Mouse (Mus musculus) embryonic facial prominence, embryonic 11.5 days (tissue): ENCODE data around the gene Tnrc18. TPM values are rescaled to one million over a fixed set of nuclear protein-coding genes. Genes with fewer than 3 reads are reported as not detected.

ENCODE experiments used
- ATAC-seq: fragments of 200-750 bp; cut with Nextera tagmentation; replicated peaks from 2 replicates; pipeline ENCODE4 v1.8.0; 2017; ENCODE audit warnings: low read depth; ENCODE audit not compliant: insufficient number of reproducible peaks, low FRiP score, low TSS enrichment
- DNase-seq: peaks from one replicate; pipeline ENCODE4 v3.0.0-alpha.2; 2015; ENCODE audit warnings: low spot score
- H3K27ac ChIP-seq: fragments of 300-500 bp; sonication (generic); replicated peaks from 2 replicates; pipeline ENCODE4 v1.5.1; 2014; ENCODE audit warnings: mild to moderate bottlenecking, low read depth, low read length, control low read depth
- H3K27me3 ChIP-seq: fragments of 300-500 bp; sonication (generic); 2 replicates; pipeline ENCODE4 v1.6.1; 2014; ENCODE audit warnings: mild to moderate bottlenecking, low read length, moderate library complexity, mixed read lengths; ENCODE audit not compliant: control insufficient read depth, insufficient read depth
- H3K36me3 ChIP-seq: fragments of 300-500 bp; sonication (generic); replicated peaks from 2 replicates; pipeline ENCODE4 v1.6.1; 2014; ENCODE audit warnings: low read depth, mild to moderate bottlenecking, low read length, moderate library complexity, mixed read lengths; ENCODE audit not compliant: control insufficient read depth, insufficient read depth
- H3K4me1 ChIP-seq: fragments of 300-500 bp; sonication (generic); 2 replicates; pipeline ENCODE4 v1.6.1; 2014; ENCODE audit warnings: low read length, mixed read lengths; ENCODE audit not compliant: control insufficient read depth, insufficient read depth
- H3K4me2 ChIP-seq: fragments of 300-500 bp; sonication (generic); 2 replicates; pipeline ENCODE4 v1.6.1; 2014; ENCODE audit warnings: low read depth, mild to moderate bottlenecking, control low read depth, low read length, moderate library complexity
- H3K4me3 ChIP-seq: fragments of 300-500 bp; sonication (generic); 2 replicates; pipeline ENCODE4 v1.5.1; 2014; ENCODE audit warnings: low read depth, low read length, control low read depth
- H3K9ac ChIP-seq: fragments of 300-500 bp; sonication (generic); replicated peaks from 2 replicates; pipeline ENCODE4 v1.6.1; 2014; ENCODE audit warnings: mild to moderate bottlenecking, control low read depth, low read length
- H3K9me3 ChIP-seq: fragments of 300-500 bp; sonication (generic); replicated peaks from 2 replicates; pipeline ENCODE4 v1.6.1; 2016; ENCODE audit warnings: mild to moderate bottlenecking, low read length, inconsistent platforms, mixed read lengths; ENCODE audit not compliant: control insufficient read depth
- WGBS: fragments of 180-500 bp; shearing (Covaris S2); extraction: QIAGEN DNeasy Blood & Tissue Kit; methylation state at CpG from one replicate; pipeline ENCODE4 v1.1.7; 2014; 5-methylcytosine and 5-hydroxymethylcytosine counted together
- polyA plus RNA-seq: library from polyadenylated mRNA; unstranded; fragments of >200 nt; fragmentation: Nextera tagmentation; extraction: Ambion mirVana; gene quantifications from 2 replicates; pipeline ENCODE4 v1.2.1, GENCODE M21; 2014

Gene Tnrc18
- polyA plus RNA-seq, 1 experiment from 2014 or later, result 26.4 TPM

GRCm38 (mm10) chr5:142786215-142786614 is 31.2 kb downstream of the Tnrc18 start:
- DNase-seq (no peak), ATAC-seq (no peak)
- Histone ChIP-seq H3K9ac (no peak overlapping the region), H3K27me3 (no peaks in the 10 kb centered on the region), H3K4me1 (no peaks in the 10 kb centered on the region), H3K9me3 (no peaks in the 10 kb centered on the region), H3K27ac (no peak overlapping the region), H3K4me2 (no peak overlapping the region), H3K36me3 (peaks cover 26% of the 10 kb centered on the region), H3K4me3 (no peak overlapping the region)
- WGBS, result 90% methylated on average over 3 of the region's 3 CpGs

GRCm38 (mm10) chr5:142783142-142783540 is 34.3 kb downstream of the Tnrc18 start:
- Histone ChIP-seq H3K4me3 (no peak overlapping the region), H3K9me3 (no peaks in the 10 kb centered on the region), H3K9ac (no peak overlapping the region), H3K4me2 (no peak overlapping the region), H3K27ac (no peak overlapping the region), H3K36me3 (peaks cover 16% of the 10 kb centered on the region), H3K4me1 (no peaks in the 10 kb centered on the region; the same call in 1 of the 2 replicates), H3K27me3 (no peaks in the 10 kb centered on the region)
- 79% methylated on average over 7 of the region's 7 CpGs for WGBS
- ATAC-seq (no peak), DNase-seq (no peak)

- H3K4me2 ChIP-seq, result no peak overlapping the region
- H3K27ac ChIP-seq, result no peak overlapping the region
- no peak for ATAC-seq
- no peaks in the 10 kb centered on the region; the same call in 1 of the 2 replicates for H3K4me1 ChIP-seq
- no peaks in the 10 kb centered on the region for H3K9me3 ChIP-seq
- no peaks in the 10 kb centered on the region for H3K27me3 ChIP-seq
- H3K4me3 ChIP-seq, result no peak overlapping the region
- H3K36me3 ChIP-seq, result peaks cover 10% of the 10 kb centered on the region
- WGBS, result 87% methylated on average over 8 of the region's 8 CpGs
- DNase-seq, result no peak
- no peak overlapping the region for H3K9ac ChIP-seq
These were observed 34.9 kb downstream of the Tnrc18 start for GRCm38 (mm10) chr5:142782459-142783141.

- WGBS, result 84% methylated on average over 5 of the region's 5 CpGs
- peak; percentile 21; the same call in 1 of the 2 replicates for ATAC-seq
These were observed 36.9 kb downstream of the Tnrc18 start for GRCm38 (mm10) chr5:142780579-142780978.

GRCm38 (mm10) chr5:142778871-142779270 is 38.6 kb downstream of the Tnrc18 start:
- 80% methylated on average over 6 of the region's 6 CpGs for WGBS
- Histone ChIP-seq H3K4me1 (no peaks in the 10 kb centered on the region; the same call in 1 of the 2 replicates), H3K9me3 (no peaks in the 10 kb centered on the region), H3K4me3 (no peak overlapping the region), H3K36me3 (peaks cover 22% of the 10 kb centered on the region), H3K27me3 (no peaks in the 10 kb centered on the region), H3K4me2 (no peak overlapping the region), H3K27ac (no peak overlapping the region), H3K9ac (no peak overlapping the region)
- ATAC-seq (no peak), DNase-seq (no peak)

More at GRCm38 (mm10) chr5:142780579-142780978, 36.9 kb downstream of the Tnrc18 start:
- H3K9ac ChIP-seq, result no peak overlapping the region
- H3K4me1 ChIP-seq, result no peaks in the 10 kb centered on the region; the same call in 1 of the 2 replicates
- H3K27me3 ChIP-seq, result no peaks in the 10 kb centered on the region
- H3K27ac ChIP-seq, result no peak overlapping the region
- H3K4me2 ChIP-seq, result no peak overlapping the region
- no peak for DNase-seq
- peaks cover 11% of the 10 kb centered on the region for H3K36me3 ChIP-seq
- no peak overlapping the region for H3K4me3 ChIP-seq
- no peaks in the 10 kb centered on the region for H3K9me3 ChIP-seq

DNA sequence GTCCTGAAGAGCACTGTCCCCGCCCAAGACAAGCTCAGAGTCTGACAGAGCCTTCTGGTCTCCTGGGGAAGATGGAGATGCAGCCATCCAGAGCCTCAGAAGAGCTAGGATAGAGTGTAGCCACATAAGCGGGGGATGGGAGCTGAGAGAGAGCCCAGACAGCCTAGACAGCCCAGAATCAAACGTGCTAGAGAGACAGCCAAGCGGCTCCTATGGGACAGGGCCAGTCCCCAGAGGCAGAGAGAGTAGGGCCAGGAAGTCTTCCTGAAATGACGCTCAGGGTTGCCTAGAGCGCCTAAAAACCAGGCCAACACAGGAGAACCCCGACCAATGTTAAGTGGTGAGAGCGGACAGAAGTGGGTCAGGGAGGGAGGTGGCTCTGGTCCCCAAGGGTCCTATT is 39.3 kb downstream of the Tnrc18 start:
- DNase-seq (no peak), ATAC-seq (no peak)
- Histone ChIP-seq H3K4me3 (no peak overlapping the region), H3K36me3 (peaks cover 22% of the 10 kb centered on the region), H3K27me3 (no peaks in the 10 kb centered on the region), H3K4me1 (no peaks in the 10 kb centered on the region; the same call in 1 of the 2 replicates), H3K27ac (no peak overlapping the region), H3K9me3 (no peaks in the 10 kb centered on the region), H3K4me2 (no peak overlapping the region), H3K9ac (no peak overlapping the region)
- 73% methylated on average over 8 of the region's 8 CpGs for WGBS

DNA sequence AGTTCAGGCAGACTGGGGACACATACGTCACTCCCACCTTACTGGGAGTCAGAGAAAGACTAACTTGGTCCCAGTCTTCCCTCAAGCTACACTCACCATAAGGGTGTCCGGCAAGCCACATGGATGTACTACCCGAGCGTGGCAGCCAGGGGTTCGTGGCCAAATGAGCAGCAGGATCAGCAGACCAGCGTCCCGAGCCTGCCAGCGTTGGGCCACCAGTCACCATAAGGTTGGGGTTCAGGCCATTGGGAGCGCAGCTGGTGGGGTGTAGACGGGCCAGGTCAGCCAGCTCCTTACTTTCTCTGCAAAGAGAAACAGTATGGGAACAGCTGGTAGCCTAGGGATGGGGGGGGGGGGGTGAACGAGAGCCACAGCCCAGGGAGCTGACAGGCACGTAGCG is 41.4 kb downstream of the Tnrc18 start:
- 92% methylated on average over 13 of the region's 13 CpGs for WGBS
- H3K9me3 ChIP-seq, result no peaks in the 10 kb centered on the region
- peaks cover 28% of the 10 kb centered on the region for H3K36me3 ChIP-seq
- no peak for ATAC-seq
- H3K4me2 ChIP-seq, result no peak overlapping the region
- H3K27me3 ChIP-seq, result no peaks in the 10 kb centered on the region
- H3K9ac ChIP-seq, result no peak overlapping the region
- no peaks in the 10 kb centered on the region; the same call in 1 of the 2 replicates for H3K4me1 ChIP-seq
- DNase-seq, result no peak
- no peak overlapping the region for H3K4me3 ChIP-seq
- no peak overlapping the region for H3K27ac ChIP-seq

GRCm38 (mm10) chr5:142774771-142775170 is 42.7 kb downstream of the Tnrc18 start:
- H3K36me3 ChIP-seq, result peaks cover 28% of the 10 kb centered on the region
- no peaks in the 10 kb centered on the region for H3K27me3 ChIP-seq
- no peak overlapping the region for H3K4me3 ChIP-seq
- 85% methylated on average over 5 of the region's 5 CpGs for WGBS
- H3K4me2 ChIP-seq, result no peak overlapping the region
- ATAC-seq, result 0 out of 2 replicates have a peak, but pooled peaks have one; percentile 20
- no peak overlapping the region for H3K9ac ChIP-seq
- no peak for DNase-seq
- H3K4me1 ChIP-seq, result no peaks in the 10 kb centered on the region
- no peak overlapping the region for H3K27ac ChIP-seq
- H3K9me3 ChIP-seq, result no peaks in the 10 kb centered on the region
